Mouse (Mus musculus) kidney, postnatal 25 days (tissue): Measurements from ENCODE around the gene Gm17545.

Source experiments
- DNase-seq, 2 experiments: peaks; one replicate each; pipeline ENCODE4 v3.0.0; 2021; ENCODE audit warnings: mixed read lengths in 2 of 2

Gm17545 gene

GRCm38 (mm10) chr9:22445123-22445522, 9.0 kb upstream of the Gm17545 start:
- no peak for DNase-seq

GRCm38 (mm10) chr9:22447213-22447612, 6.9 kb upstream of the Gm17545 start:
- no peak for DNase-seq

DNA sequence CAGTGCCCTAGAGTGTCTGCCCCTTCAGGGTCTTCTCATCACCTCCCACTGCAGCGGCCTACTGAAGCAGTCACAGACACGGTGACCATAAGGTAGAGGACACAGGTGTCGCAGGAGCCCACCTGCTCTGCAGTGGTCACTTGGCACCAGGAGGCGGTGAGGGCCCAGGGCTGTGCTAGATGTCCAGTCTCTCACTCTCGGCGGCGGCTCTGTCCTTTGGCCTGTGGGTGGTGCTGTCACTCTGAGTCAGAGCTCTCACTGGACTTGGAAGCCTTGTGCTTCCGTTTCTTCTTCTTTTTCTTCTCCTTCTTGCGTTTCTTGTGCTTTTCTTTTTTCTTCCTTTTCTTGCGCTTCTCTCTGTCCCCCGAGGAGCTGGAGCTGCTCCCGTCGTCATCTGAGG, 5.7 kb upstream of the Gm17545 start:
- no peak for DNase-seq

- no peak for DNase-seq
Observed at GRCm38 (mm10) chr9:22449209-22449608, 4.9 kb upstream of the Gm17545 start.

DNA sequence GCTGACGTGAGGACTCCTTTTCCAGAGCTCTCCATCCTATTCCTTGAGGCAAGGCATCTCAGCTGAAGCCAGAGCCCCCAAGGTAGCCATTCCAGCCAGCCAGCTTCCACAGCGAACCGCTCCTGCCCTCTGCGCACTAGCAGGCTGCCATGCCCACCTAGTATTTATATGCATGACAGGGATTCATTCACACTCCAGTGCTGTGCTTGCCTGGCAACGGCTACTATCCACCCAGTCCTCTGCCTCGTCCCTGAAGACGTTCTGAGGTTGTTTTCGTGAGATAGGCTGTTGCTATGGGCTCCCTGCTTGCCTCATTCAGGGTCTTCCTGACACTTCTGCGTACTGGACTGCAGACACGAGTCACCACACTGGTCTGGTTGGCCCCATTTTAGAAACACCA, 1.4 kb upstream of the Gm17545 start:
- no peak for DNase-seq

DNA sequence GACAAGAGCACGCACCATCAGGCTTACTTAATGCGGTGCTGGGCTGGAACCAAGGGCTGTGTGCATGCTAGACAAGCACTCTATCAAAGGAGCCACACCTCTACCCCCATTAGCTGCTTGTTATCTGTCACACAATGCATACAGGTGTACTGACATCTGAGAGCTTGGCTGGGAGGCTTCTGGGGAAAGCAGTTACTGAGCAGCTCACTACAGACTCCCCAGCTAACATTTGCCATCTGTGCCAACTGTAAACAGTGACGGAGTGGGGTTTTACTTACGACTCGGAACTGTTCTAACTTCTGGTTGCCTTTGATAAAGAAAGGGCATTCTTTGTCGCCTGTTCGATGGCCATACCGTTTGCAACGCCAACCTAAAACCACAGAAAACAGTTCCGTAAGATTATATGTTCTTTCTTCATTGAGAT, 577 bp upstream of the Gm17545 start:
- DNase-seq: no peak

DNA sequence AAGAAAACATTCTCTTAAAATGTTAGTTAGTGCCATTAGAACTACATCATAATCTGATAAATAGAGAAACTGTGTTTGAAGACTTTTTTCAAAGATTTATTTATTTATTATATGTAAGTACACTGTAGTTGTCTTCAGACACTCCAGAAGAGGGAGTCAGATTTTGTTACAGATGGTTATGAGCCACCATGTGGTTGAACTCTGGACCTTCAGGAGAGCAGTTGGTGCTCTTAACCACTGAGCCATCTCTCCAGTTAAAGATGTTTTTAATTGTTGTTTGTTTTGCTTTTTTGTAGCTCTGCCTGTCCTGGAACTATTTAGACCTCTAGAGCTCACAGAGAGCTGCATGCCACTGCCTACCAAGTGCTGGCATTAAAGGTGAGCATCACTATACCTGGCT, 951 bp downstream of the Gm17545 start:
- no peak for DNase-seq

DNA sequence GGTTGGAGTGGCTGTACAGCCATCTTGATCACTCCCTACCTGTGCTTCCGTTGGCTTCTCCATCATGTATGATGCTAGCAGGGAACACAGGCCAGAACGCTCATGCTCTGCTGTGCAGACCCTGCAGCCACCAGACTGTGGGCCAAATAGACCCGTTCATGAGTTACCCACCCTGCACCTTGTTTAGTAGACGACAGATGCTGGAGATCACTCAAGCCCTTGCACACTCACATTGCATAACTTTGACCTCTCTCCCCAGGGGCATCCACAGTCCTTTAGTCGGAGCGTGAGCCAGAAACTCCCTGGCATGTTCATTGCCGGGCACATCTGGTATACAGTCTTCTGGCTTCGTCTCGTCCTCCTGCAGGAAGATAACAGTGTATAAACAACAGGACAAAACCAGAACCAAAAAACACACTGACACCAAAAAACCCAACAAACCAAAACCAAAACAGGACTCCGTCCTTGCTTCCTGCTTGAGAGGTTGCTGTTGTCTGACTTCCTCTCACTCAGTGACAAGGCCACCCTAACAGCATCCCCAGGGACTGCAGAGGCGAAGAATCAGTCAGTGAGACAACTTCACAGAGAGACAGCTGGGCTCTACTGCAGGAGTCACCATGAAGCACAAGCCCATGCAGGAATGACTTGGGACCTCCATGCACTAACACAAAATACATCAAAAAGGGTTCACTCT, 3.2 kb downstream of the Gm17545 start:
- peak in 1 of 2 experiments; percentile 13 for DNase-seq

GRCm38 (mm10) chr9:22461946-22462345, 7.9 kb downstream of the Gm17545 start:
- DNase-seq: no peak

GRCm38 (mm10) chr9:22466212-22466611, 12.1 kb downstream of the Gm17545 start:
- no peak for DNase-seq

DNA sequence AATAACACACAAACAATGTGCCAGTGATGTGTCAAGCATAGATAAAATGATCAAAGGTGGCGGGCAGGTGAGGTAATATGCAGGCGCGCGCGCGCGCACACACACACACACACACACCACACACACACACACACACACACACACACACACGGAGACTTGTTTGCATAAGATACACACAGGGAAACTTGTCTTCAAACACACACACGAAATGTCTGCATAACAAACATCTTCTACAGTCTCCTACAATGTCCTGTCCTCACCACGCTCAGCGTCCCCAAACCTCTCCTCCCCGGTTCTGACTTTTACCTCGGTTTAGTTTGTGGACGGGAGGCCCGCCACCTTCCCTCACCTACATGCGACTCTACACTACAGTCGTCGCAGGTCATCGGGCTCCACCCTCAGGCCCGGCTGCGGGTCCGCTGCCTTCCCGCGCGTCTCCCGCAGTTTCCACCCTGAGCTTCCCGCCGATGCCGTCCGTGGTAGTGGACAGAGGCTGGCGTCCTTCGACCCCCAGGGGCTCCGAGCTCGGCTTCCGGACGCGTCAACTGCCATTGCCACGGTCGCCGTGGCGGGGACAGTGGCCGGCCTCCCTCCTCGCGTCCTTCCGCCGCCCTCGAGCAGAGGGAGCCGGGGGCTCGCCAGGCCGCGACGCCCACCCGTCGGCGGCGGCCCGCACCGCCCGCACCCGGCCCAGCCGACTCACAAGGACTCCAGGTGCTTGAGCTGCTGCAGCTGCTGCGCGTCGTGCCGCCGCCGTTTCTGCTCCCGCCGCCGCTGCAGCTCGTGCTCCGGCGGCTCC, 13.5 kb downstream of the Gm17545 start:
- peak; percentile 38 to 68 for DNase-seq

DNA sequence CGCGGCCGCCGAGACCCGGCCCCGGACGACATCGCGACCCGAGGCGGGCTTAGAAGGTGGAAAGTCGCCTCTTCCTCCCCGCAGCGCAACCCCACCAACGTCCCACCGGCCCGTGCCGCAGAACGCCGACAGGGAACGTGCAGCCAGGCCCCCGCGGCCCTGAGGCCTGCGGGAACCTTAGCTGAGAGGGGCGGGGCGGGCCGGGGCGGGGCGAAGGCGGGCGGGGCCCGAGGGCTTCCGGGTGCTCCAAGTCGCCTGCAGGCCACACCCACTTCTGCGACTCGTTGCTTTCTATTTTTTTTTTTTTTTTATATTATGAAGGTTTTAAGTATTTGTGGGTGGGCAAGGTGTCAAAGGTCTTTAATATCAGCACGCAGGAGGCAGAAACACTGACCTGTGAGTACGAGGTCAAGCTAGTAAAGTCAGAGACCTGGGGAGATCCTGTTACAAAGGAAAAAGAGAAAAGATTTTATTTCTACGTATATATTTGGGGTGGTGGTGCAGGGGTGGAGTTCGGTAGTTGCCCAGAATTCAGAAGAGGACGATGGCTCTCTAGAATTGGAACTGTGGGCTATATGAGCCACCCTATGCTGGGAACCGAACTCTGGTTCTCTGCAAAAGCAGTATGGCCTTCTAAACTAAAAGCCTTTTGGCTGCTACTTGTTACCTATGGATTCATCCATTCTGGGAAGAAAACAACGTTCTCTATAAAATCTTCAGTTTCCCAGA, 14.2 kb downstream of the Gm17545 start:
- DNase-seq: peak; percentile 80 to 87

DNA sequence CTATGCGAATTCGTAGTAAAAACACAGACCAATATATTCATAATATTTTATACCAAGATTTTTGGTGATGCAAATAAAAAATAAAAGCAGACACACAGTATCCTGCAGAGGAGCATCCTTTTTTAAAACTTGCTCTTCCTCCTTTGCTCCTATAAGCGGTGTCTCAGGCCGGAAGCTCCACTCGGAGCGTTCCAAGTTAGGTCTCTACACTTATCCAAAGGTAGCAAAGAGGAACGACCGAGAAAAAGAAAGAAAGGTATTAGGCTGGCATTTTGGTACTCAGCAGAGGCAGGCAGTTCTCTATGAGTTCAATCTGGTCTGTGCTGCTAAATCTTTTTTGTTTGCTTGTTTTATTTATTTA, 14.8 kb downstream of the Gm17545 start:
- no peak for DNase-seq

DNA sequence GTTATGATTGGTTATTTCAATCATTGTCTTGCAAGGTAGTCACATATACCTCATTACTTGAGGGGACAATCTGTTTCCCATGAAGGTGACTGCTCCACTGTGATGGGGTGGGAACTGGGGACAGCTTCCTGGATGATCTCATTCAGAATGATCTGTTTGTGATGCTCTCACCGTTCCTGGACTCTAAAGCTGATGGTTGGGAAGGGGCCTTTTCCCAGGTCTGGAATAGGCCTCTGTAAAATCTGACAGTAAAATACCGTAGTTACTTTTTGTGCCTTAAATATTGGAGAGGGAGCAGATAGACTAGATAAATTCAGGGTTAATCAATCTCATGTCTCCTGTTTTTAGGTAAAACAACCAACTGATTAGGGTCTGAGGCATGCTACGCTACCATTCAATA, 15.6 kb downstream of the Gm17545 start, which contains the start of gene Rp9:
Rp9 (minus strand) TSS at position 101 of the 400 bp plus-strand sequence.
- no peak for DNase-seq

- peak; percentile 93 to 97 for DNase-seq
Observed at GRCm38 (mm10) chr9:22475424-22475868, 21.4 kb downstream of the Gm17545 start, which contains the start of gene Bbs9. Bbs9 (plus strand) TSS chr9:22475715.

GRCm38 (mm10) chr9:22476265-22476664, 22.2 kb downstream of the Gm17545 start:
- DNase-seq: peak in 1 of 2 experiments; percentile 12

- no peak for DNase-seq
Observed at GRCm38 (mm10) chr9:22478946-22479345, 24.9 kb downstream of the Gm17545 start.

- DNase-seq: no peak
Observed at GRCm38 (mm10) chr9:22483866-22484561, 29.9 kb downstream of the Gm17545 start.

- DNase-seq: no peak
Observed at GRCm38 (mm10) chr9:22484562-22485308, 30.6 kb downstream of the Gm17545 start.

- no peak for DNase-seq
Observed at GRCm38 (mm10) chr9:22486211-22486610, 32.1 kb downstream of the Gm17545 start.

GRCm38 (mm10) chr9:22488963-22489362, 34.9 kb downstream of the Gm17545 start:
- no peak for DNase-seq
